Mouse (Mus musculus): ENCODE data around the gene Mfn2. TPM values are rescaled to one million over a fixed set of nuclear protein-coding genes. Genes with fewer than 3 reads are reported as not detected.
A peak's percentile ranks its signal among the peaks of the same experiment; 100 is the strongest.

Mfn2 gene
- total and polyA plus RNA-seq, 2 experiments from 2014 or later, result 86.1 to 86.8 TPM

DNA sequence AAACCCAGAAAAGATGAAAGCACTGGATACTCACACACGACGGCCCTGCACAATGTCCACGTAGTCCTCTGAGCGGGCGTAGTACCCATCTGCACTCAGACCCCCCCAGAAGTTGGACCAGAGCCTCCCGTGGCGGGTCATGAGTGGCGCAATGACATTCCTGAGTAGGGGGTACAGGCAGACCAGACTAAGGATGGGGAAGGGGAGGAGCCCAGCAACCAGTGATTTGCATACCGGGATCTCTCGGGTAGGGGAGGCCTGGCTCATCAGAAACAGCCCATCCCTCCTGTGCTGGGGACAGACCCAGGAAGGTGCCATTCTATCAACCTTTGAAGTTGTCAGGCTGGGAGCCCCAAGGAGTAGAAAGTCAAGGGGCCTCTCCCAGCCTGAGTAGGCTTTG lies 16.5 kb upstream of the Mfn2 start:
- Histone ChIP-seq H3K27me3 (ENCODE audit: insufficient read depth, low read length) (no peaks in the 10 kb centered on the region), H3K27ac (no peak overlapping the region), H3K4me1 (ENCODE audit: insufficient read depth, low read length) (no peaks in the 10 kb centered on the region), H3K36me3 (ENCODE audit: insufficient read depth, low read length) (no peaks in the 10 kb centered on the region), H3K9ac (replicated peaks; ENCODE audit: low read length) (no peak overlapping the region), H3K4me2 (ENCODE audit: low read depth, low read length) (no peak overlapping the region), H3K9me3 (ENCODE audit: low read length) (no peaks in the 10 kb centered on the region), H3K4me3 (ENCODE audit: low read length) (no peak overlapping the region)
- TF ChIP-seq CTCF (IDR thresholded peaks at IDR 0.05; ENCODE audit: low read depth), result no peak
- DNase-seq (ENCODE audit: low spot score) (no peak), ATAC-seq (no peak)
- 33% methylated on average over 10 of the region's 10 CpGs for WGBS

GRCm38 (mm10) chr4:147918459-147919121 lies 14.1 kb upstream of the Mfn2 start:
- ATAC-seq, result peak; percentile 30; the same call in 1 of the 2 replicates
- no peak overlapping the region for H3K27ac ChIP-seq
- no peak overlapping the region for H3K4me2 ChIP-seq (ENCODE audit: low read depth, low read length)
- no peaks in the 10 kb centered on the region for H3K9me3 ChIP-seq (ENCODE audit: low read length)
- DNase-seq (ENCODE audit: low spot score), result peak; percentile 58
- no peak overlapping the region for H3K9ac ChIP-seq (replicated peaks; ENCODE audit: low read length)
- WGBS, result 59% methylated on average over 7 of the region's 7 CpGs
- H3K4me1 ChIP-seq (ENCODE audit: insufficient read depth, low read length), result no peaks in the 10 kb centered on the region
- TF ChIP-seq CTCF (IDR thresholded peaks at IDR 0.05; ENCODE audit: low read depth), result peak; percentile 71
- no peaks in the 10 kb centered on the region for H3K27me3 ChIP-seq (ENCODE audit: insufficient read depth, low read length)
- no peaks in the 10 kb centered on the region for H3K36me3 ChIP-seq (ENCODE audit: insufficient read depth, low read length)
- no peak overlapping the region for H3K4me3 ChIP-seq (ENCODE audit: low read length)

GRCm38 (mm10) chr4:147909486-147909885 lies 5.0 kb upstream of the Mfn2 start:
- no peak overlapping the region for H3K9ac ChIP-seq (replicated peaks; ENCODE audit: low read length)
- no peaks in the 10 kb centered on the region for H3K27me3 ChIP-seq (ENCODE audit: insufficient read depth, low read length)
- no peak overlapping the region for H3K4me3 ChIP-seq (ENCODE audit: low read length)
- H3K9me3 ChIP-seq (ENCODE audit: low read length), result no peaks in the 10 kb centered on the region
- DNase-seq (ENCODE audit: low spot score) (no peak), ATAC-seq (no peak)
- no peak overlapping the region for H3K4me2 ChIP-seq (ENCODE audit: low read depth, low read length)
- no peak for TF ChIP-seq CTCF (IDR thresholded peaks at IDR 0.05; ENCODE audit: low read depth)
- H3K4me1 ChIP-seq (ENCODE audit: insufficient read depth, low read length), result no peaks in the 10 kb centered on the region
- no peaks in the 10 kb centered on the region for H3K36me3 ChIP-seq (ENCODE audit: insufficient read depth, low read length)
- H3K27ac ChIP-seq, result no peak overlapping the region
- 83% methylated on average over 5 of the region's 5 CpGs for WGBS

- 85% methylated on average over 5 of the region's 5 CpGs for WGBS
- H3K4me1 ChIP-seq (ENCODE audit: insufficient read depth, low read length), result peaks cover 10% of the 10 kb centered on the region; the same call in 1 of the 2 replicates
- H3K36me3 ChIP-seq (ENCODE audit: insufficient read depth, low read length), result 0 out of 2 replicates have a peak, but pooled peaks cover 4% of the 10 kb centered on the region
- no peak overlapping the region for H3K27ac ChIP-seq
- no peaks in the 10 kb centered on the region for H3K9me3 ChIP-seq (ENCODE audit: low read length)
- H3K27me3 ChIP-seq (ENCODE audit: insufficient read depth, low read length), result no peaks in the 10 kb centered on the region
- no peak overlapping the region for H3K4me3 ChIP-seq (ENCODE audit: low read length)
- no peak for TF ChIP-seq CTCF (IDR thresholded peaks at IDR 0.05; ENCODE audit: low read depth)
- no peak for DNase-seq (ENCODE audit: low spot score)
- H3K9ac ChIP-seq (replicated peaks; ENCODE audit: low read length), result no peak overlapping the region
- ATAC-seq, result no peak
- no peak overlapping the region for H3K4me2 ChIP-seq (ENCODE audit: low read depth, low read length)
Observed at GRCm38 (mm10) chr4:147906230-147906629, 1.7 kb upstream of the Mfn2 start.

DNA sequence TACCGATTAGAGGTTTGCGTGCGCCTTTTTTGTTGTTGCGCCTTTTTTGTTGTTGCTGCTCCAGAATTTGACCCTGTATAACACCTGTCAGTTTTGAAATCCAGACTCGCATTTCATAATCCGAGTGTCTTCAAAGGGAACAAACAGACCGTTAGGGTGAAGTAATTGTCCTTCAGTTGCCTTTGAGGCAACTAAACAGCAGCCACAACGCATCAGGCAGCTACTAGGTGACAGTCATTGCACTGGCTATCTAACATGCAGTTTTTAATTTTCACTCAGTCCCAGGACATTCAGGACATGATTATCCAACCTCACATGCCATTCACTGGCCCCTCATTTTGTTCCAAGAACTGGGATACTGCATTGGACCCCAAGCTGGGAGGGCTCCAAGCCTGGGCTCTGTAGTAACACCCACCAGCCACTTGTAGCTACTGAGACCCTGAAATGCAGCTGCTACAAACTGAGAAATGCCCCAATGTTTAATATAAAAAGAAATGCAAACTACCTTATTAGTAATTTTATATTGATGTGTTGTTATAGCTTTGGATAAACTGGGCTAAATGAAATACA lies 671 bp upstream of the Mfn2 start:
- DNase-seq (ENCODE audit: low spot score), result peak; percentile 42
- WGBS, result under 1% methylated on average over 8 of the region's 8 CpGs

GRCm38 (mm10) chr4:147903601-147904000 lies 903 bp downstream of the Mfn2 start:
- H3K9me3 ChIP-seq (ENCODE audit: low read length), result no peaks in the 10 kb centered on the region
- 80% methylated on average over 3 of the region's 3 CpGs for WGBS
- ATAC-seq, result no peak

More for the DNA sequence above, 671 bp upstream of the Mfn2 start:
- TF ChIP-seq CTCF (IDR thresholded peaks at IDR 0.05; ENCODE audit: low read depth), result peak; percentile 34; the same call in 1 of the 2 replicates
- peak; percentile 33 for ATAC-seq
- Histone ChIP-seq H3K9ac (replicated peaks; ENCODE audit: low read length) (peak overlapping the region; percentile 75), H3K4me3 (ENCODE audit: low read length) (peak overlapping the region; percentile 88), H3K27ac (peak overlapping the region; percentile 88), H3K4me1 (ENCODE audit: insufficient read depth, low read length) (peaks cover 10% of the 10 kb centered on the region; the same call in 1 of the 2 replicates), H3K9me3 (ENCODE audit: low read length) (no peaks in the 10 kb centered on the region), H3K36me3 (ENCODE audit: insufficient read depth, low read length) (0 out of 2 replicates have a peak, but pooled peaks cover 10% of the 10 kb centered on the region), H3K27me3 (ENCODE audit: insufficient read depth, low read length) (no peaks in the 10 kb centered on the region), H3K4me2 (ENCODE audit: low read depth, low read length) (peak overlapping the region; percentile 72)

More at GRCm38 (mm10) chr4:147903601-147904000, 903 bp downstream of the Mfn2 start:
- peak overlapping the region; percentile 72 for H3K4me2 ChIP-seq (ENCODE audit: low read depth, low read length)
- H3K4me1 ChIP-seq (ENCODE audit: insufficient read depth, low read length), result peaks cover 10% of the 10 kb centered on the region; the same call in 1 of the 2 replicates
- peak overlapping the region; percentile 88; the same call in 1 of the 2 replicates for H3K27ac ChIP-seq
- no peaks in the 10 kb centered on the region for H3K27me3 ChIP-seq (ENCODE audit: insufficient read depth, low read length)
- DNase-seq (ENCODE audit: low spot score), result no peak
- H3K9ac ChIP-seq (replicated peaks; ENCODE audit: low read length), result peak overlapping the region; percentile 75; the same call in 1 of the 2 replicates
- peak overlapping the region; percentile 88 for H3K4me3 ChIP-seq (ENCODE audit: low read length)
- peaks cover 22% of the 10 kb centered on the region for H3K36me3 ChIP-seq (ENCODE audit: insufficient read depth, low read length)
- no peak for TF ChIP-seq CTCF (IDR thresholded peaks at IDR 0.05; ENCODE audit: low read depth)
